Mouse (Mus musculus) fat pad, adult 2 months (tissue): ENCODE measurements around the gene Gucy1b2.

Source experiments
- DNase-seq: peaks from one replicate; pipeline ENCODE4 v3.0.0-alpha.2; 2011; ENCODE audit warnings: low read depth, low spot score; ENCODE audit errors: extremely low read depth

The Gucy1b2 gene

DNA sequence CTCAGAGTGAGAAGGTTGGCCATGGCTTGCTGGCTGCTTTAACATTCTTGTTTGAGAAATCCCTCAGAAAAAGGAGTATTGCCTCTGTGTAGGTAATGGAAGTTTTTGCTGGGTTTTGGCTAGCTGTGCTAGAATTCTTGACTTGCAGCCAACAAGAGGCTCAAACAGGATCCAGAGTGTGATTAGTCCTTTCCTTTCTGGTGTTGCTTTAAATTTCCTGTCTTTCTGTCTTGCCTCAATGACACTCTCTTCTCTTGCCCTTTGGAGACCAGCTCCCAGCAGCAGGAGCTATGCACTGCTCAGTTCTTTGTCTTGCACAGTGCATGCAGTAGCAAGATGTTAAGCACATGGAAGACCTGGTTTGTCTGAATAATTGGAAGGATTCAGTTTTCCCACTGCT, 80.4 kb downstream of the Gucy1b2 start:
- no peak for DNase-seq

DNA sequence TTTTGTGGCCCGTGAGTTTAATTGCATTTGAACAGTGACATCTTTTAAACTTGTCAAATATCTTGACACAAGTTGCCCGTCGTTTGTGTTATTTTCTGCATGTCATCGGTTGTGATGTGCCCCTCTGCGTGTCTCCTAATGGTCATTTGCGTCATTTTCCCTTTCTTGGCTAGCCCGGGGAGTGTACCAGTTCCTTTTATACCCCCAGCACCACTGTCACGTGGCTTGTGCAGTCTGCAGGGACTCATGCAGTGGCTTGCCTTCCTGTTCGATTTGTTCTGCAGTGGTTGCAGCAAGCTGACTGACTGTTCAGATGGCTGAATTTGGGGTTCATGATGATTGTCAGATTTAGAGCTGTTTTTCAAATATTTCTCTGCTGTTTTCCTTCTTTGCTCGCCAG, 82.1 kb downstream of the Gucy1b2 start:
- no peak for DNase-seq

DNA sequence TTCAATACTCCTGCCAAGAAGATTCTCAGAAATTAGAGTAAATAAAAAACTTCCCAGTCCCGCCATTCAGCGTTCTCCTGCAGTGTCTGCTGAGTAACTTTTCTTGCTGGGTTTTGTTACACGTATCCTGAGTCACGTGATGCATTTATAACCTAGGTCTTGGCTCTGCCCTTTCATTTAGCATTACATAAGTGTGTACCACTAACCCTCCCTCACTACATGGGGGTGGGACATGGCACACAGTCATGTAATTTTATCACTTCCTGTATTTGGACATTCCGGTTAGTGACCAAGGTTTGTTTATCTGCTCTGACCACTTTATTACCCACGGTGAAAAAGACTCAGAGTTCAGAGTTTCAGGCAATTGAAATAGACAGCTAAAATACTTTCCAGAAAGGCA, 85.3 kb downstream of the Gucy1b2 start:
- DNase-seq, result no peak

DNA sequence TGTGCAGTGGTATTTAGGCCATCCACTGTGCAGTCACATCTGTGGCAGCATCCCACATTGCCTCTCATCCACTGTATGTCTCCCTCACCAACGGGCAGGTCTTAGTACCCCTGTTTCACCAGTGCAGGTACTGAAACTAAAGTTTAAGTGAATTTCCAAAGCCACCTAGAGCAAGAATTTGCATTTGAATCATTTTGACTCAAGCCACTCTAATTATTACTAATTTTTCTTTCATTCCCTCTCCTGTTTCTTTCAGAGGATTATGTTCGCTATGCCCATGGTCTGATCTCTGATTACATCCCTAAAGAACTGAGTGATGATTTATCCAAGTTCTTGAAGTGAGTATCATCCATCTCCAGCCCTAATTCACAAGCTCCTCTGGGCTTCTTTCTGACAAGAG, 92.3 kb downstream of the Gucy1b2 start:
- DNase-seq, result no peak

DNA sequence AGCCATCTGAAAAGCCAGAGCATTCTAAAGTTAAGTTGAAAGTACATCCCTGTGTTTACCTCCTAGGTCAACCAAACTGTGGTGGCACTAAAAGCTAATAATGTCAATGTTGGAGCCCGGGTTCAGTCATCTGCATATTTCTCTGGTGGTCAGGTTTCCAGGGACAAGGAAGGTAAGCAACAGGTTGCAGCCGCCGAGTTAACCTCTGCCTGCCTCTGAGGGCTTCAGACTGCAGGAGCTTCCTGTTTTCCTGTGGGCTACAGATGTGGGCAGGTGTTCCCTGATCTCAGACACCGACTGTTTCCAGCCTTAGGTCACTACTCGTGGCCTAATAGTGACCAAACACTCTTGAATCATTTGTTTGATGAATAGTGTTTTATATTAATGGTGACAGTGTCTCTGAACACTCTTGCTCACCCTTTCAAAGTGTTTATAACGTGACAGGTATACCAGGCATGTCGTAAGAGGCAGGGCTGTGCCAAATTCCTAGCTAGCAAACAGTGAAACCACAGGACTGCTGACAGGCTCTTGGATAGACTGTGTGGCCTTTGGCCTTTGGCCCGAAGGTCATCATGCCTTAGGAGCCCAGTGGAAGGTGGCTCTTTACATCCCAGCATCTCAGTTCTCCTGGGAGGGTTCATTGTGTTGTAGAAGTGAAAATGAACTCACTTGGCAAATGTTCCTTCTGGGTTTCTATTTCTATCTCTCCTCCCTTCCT, 94.7 kb downstream of the Gucy1b2 start:
- DNase-seq, result no peak

DNA sequence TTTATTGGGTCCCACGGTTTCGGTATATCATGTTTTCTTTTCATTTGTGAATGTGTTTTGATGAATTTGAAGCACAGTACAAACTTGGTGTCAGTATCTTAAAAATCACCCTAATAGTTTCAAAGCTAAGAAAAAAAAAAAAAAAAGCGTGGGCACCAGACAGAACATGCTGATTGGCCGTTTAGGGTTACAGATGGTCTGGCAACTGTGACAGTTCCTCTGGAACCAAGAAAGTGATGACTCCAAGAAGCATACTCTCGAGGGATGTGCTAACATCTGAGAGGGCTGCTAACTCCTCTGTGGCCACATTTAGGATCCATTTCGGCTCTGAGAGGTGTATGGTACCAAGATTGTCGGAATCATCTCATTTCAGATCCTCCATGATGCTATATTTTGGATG, 100.9 kb downstream of the Gucy1b2 start:
- DNase-seq, result no peak

DNA sequence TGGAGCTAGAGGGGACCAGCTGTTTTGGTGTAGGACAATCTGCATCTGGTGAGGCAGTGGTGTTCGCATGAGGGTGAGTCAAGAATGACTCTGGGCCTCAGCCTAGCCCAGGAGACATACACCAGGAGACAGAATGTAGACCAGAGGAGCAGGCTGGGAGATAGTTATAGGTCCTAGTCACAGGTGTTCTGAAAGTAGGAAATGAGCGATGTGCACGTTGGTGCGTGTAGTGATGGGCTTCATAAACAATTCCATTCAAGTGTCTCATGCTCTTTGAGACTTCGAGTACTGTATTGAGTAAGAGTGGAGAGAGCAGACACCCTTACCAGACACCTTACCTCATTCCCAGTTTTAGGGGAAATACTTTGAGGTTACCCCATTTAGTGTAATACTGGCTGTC, 102.3 kb downstream of the Gucy1b2 start:
- no peak for DNase-seq

DNA sequence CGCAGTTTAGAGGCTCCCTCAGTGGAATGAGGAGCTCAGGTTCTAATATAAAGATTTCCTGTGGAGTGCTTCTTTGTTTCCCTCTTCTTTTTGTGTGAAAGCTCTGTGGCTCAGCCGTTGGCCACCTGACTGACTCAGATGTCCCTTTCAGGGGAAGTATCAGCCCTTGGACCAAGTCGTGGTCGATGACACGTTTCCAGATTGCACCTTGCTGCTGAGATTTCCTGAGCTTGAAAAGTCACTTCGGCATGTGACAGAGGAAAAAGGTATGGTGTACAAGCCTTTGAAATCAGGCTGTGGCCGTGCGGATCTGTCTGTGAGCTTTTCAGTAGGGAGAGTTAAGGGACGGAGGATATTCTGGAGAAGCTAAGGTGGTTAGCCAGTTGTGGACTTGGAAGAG, 102.7 kb downstream of the Gucy1b2 start:
- no peak for DNase-seq

DNA sequence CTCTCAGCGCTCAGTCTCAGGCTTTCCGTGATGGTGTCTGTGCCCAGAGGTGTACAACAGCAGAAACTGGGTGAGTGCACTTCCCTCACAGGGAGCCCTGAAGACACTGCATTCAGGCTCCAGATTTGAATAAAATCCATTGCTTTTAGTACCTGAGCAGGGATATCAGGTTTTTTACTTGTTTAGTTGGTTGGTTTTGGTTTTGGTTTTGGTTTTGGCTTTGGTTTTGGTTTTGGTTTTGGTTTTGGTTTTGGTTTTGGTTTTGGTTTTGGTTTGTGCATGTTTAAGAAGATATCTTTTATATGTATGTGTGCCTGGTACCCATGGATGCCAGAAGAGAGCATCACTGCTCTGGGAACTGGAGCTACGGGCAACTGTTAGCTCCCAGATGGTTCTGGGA, 105.2 kb downstream of the Gucy1b2 start:
- no peak for DNase-seq

DNA sequence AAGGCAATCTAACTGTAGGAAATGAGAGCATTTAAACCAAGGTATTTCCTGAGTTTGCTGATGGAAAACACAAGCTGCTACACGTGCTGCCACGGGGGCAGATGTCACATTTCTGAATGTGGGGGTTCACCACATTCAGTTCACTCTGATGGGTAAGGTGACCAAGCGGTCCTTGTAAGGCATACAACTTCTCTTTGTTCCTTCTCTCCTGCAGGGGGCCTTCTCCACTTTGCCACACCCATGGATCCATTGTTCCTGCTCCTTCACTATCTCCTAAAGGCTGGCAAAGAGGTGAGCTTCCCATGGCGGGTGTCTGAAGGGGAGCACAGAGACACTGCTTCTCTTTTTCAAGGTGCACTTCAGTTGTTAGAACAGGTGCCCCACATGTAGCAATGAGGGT, 105.9 kb downstream of the Gucy1b2 start:
- DNase-seq, result no peak

DNA sequence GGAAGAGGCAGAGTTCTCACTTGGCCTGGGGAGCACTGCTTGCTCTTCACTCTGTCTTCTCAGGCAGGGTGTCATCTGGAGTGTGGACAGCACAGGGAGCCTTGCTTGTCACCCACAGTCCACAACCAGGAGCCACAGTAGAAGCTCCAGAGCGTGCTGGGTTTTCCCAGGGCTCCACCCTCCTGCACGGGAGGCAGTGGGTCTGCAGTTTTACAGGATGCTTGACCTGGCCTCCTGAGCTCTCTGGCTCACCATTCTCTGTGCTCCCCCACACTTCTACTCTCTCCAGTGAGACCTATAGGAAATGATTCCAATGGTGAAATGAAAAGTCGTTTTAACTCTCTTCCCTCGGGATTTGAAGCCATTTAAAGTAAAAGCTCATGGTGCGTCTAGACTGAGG, 106.3 kb downstream of the Gucy1b2 start:
- no peak for DNase-seq

DNA sequence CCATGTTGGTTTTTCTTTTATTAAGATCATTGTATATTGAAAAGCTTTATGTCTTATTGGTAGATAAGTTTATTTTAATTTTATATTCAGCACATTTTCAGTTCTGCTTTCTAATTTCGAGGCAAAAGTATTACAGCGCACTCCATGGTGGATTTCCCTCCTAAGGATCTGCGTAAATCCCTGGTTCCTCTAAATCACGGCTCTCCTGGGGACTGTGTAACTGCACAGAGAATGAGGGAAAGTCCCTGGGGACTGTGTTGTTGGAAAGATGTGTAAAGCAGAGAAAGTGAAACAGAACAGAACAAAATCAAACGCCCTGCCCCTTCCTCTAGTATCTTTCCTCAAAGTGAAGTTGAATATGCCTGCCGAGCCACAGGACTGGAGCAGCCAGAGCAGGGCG, 109.0 kb downstream of the Gucy1b2 start:
- DNase-seq, result no peak

DNA sequence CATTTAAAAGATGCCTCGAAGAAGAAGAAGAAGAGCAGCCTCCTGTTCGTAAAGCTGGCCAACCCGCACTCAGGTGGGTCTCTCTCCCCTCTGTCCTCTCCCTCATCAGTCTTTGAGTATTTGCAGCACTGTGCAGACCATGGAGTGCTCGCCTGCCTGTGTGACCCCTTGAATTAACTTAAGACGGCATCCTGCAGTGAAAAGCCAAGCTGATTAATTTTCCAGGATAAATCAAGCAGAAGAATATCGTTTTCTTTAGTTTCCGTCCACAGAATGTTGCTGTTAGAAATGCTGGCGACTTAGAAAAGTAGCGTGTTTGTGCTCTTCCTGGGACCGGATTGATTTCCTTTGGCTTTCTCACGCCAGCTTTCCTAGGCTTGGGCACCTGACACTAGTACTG, 109.5 kb downstream of the Gucy1b2 start:
- DNase-seq, result no peak
